Mouse (Mus musculus) bone marrow macrophage, adult 2 months (primary cell): Measurements from ENCODE around the gene Epb41l2. TPM values are rescaled to one million over a fixed set of nuclear protein-coding genes. Genes with fewer than 3 reads are reported as not detected.

ENCODE experiments used
- H3K27ac ChIP-seq: 2 replicates; pipeline ENCODE4 v1.5.1; 2012; ENCODE audit warnings: low read depth, low read length; ENCODE audit not compliant: insufficient read depth
- H3K4me1 ChIP-seq: 2 replicates; pipeline ENCODE4 v1.6.1; 2012; ENCODE audit warnings: low read length; ENCODE audit not compliant: control insufficient read depth, insufficient read depth
- H3K4me3 ChIP-seq: 2 replicates; pipeline ENCODE4 v1.5.1; 2012; ENCODE audit warnings: mild to moderate bottlenecking, low read length, moderate library complexity; ENCODE audit not compliant: insufficient read depth
- CTCF ChIP-seq: IDR thresholded peaks from 2 replicates; pipeline ENCODE4 v1.5.1; 2012; ENCODE audit warnings: low read depth, mild to moderate bottlenecking, low read length, moderate library complexity
- POLR2A ChIP-seq: IDR thresholded peaks from 2 replicates; pipeline ENCODE4 v1.6.1; 2012; ENCODE audit warnings: mild to moderate bottlenecking, low read depth, low read length, borderline replicate concordance
- polyA plus RNA-seq: library from polyadenylated mRNA; stranded (reverse); fragments of >200 nt; gene quantifications from 2 replicates; pipeline ENCODE4 v1.2.4, GENCODE M21; 2012; ENCODE audit not compliant: missing spikeins, insufficient read depth, insufficient read length

The Epb41l2 gene
- polyA plus RNA-seq, 1 experiment, result 97.2 TPM

DNA sequence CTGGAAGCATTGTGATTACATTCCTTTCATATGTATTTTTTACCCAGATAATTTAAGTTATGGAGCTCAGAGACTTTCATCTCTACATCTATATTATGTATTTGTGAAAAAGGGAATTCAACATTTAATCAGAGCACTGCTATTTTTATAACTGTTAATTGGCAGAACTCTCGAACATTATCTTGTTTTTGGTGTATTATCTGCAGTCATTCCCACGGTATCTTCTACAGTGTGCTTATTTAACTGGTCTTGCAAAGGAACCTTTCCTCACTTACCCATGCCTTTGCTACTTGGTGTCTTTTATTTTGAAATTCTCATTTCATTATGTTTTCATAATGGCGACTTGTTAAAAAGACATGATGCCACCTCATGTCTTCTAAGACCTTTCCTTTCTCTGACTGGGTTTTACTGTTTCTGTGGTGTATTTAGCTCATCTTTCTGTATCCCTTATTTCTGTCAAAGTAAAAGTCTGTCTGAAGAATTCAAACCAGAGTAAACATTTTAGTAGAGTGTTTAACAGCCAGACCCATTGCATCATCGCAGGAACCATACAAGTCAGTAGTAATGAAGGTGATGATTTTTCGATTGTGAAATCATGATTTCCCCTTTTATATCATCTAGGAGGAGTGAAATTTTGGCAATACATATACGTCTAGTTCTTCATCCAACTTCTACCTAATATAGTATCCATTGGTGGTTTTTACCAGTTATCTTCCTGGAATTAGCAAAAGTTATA is 21.3 kb downstream of the Epb41l2 start:
- H3K27ac ChIP-seq, result no peak overlapping the region
- H3K4me3 ChIP-seq, result no peak overlapping the region
- H3K4me1 ChIP-seq, result peaks cover 7% of the 10 kb centered on the region
- TF ChIP-seq CTCF (no peak), POLR2A (no peak)

DNA sequence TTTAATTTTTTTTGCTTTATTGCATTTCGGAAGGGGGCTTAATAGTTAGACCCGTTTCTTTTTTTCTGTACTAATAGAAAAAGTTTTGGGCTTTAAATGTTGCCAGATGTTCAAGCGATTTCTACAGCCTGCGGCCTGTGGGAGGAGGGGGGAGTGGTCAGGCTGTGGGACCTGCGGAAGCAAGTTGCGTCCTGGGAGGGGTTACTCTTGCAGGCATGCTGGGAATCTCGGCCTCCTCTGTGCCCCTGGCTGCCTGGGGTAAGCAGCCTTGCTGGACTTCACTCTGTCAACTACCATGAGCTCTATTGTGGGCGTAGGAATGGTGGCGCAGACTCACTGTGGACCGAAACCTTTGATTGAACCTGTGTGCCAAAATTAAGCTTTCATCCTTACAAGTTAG is 22.4 kb downstream of the Epb41l2 start:
- Histone ChIP-seq H3K27ac (no peak overlapping the region), H3K4me3 (no peak overlapping the region), H3K4me1 (peaks cover 13% of the 10 kb centered on the region)
- TF ChIP-seq POLR2A, result no peak
- no peak for TF ChIP-seq CTCF

DNA sequence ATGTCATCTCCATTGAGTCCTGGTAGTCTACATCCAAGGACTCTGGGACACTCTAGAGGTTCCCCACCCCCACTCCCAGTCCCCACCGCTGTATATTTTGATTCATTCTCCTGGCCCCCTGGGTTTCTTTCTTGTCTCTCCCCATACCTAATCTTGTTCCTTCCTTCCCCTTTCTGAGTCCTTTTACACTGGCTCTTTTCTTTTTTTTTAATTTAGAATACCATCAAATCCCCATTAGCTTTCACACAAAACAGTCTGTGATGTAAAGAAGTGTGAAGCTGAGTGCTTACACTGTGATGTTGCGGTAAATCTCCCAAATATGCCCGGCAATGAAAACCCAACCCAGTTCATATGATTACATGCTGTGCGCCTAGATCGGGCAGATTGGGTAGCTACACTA is 23.6 kb downstream of the Epb41l2 start:
- TF ChIP-seq CTCF (no peak), POLR2A (no peak)
- H3K4me3 ChIP-seq, result no peak overlapping the region

DNA sequence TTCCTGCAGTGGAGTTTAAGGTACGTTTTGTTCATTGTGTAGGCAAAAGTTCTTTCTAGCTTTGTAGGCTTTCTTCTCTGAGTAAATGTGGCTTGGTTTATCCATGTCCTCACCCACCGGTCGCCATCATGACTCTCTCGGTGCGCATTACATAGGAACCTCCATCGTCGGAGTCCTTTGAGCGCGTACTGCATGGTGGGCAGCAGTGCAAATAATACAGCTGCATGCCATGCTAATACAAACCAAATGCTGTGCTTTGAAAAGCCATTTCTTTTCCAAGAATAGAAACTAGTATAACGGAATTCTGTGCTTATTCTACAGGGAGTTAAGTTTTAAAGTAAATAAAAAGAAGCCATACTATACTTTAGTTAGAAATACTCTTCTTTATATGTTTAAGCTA is 24.8 kb downstream of the Epb41l2 start:
- TF ChIP-seq POLR2A (no peak), CTCF (no peak)
- H3K27ac ChIP-seq, result no peak overlapping the region

More for the DNA sequence above, 23.6 kb downstream of the Epb41l2 start:
- no peak overlapping the region for H3K27ac ChIP-seq
- peaks cover 18% of the 10 kb centered on the region for H3K4me1 ChIP-seq

DNA sequence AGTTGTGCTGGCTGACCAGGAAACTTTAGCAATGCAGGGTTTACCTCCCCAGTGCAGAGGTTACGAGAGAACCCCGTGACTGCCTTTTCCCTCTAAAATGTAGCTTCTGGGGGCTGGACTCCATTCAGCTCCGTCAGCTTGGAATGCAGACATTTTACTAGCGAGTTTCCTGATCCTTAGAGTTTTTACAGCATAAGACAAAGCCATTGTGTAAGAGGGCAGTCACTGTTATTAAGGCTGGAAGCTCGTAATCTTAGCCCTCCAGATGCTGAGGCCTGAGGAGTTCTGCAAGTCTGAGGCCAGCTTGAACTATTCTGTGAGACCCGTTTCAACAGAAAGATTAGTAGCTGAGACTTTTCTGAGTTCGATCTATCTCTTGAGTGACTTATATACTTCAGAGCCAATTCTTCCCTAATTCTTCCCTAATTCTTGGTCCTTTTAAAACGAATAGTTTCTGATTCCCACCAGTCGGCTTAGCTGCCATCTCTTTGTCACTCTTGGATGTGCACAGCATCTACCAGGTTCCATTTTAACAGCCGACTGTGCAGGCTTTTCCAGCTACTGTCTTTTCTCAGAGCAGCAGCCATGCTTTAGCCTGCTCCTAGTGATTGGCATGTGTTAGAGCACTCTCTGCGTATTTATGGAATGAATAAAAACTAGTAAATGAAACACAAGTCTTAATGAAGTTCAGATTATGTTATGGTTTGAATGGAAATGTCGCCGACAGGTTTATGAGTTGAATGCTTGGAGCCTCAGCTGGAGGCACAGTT is 26.4 kb downstream of the Epb41l2 start:
- Histone ChIP-seq H3K27ac (no peak overlapping the region), H3K4me1 (peaks cover 20% of the 10 kb centered on the region), H3K4me3 (no peak overlapping the region)
- TF ChIP-seq POLR2A (no peak), CTCF (no peak)

More for the DNA sequence above, 24.8 kb downstream of the Epb41l2 start:
- H3K4me1 ChIP-seq, result peaks cover 20% of the 10 kb centered on the region
- no peak overlapping the region for H3K4me3 ChIP-seq

DNA sequence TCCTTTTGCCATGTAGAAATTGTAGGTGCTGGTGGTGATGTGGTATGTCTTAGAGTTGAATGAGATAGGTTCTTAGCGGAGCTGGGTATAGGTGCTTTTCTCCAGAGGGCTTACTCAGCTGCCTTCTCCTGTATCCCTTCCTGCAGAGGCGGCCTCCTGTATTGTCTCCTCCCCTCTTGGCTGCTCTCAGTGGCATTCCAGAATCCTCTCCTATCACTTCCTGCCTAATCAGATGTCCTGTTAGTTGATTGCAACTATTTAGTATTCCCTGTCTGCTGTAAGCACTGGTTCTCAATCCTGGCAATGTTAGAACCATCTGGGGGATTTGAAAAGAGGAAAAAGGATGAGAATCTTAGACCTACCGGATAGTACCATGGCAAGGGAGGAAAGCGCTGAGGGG is 27.3 kb downstream of the Epb41l2 start:
- Histone ChIP-seq H3K27ac (no peak overlapping the region), H3K4me3 (no peak overlapping the region), H3K4me1 (peaks cover 17% of the 10 kb centered on the region)
- TF ChIP-seq CTCF, result no peak
- no peak for TF ChIP-seq POLR2A

DNA sequence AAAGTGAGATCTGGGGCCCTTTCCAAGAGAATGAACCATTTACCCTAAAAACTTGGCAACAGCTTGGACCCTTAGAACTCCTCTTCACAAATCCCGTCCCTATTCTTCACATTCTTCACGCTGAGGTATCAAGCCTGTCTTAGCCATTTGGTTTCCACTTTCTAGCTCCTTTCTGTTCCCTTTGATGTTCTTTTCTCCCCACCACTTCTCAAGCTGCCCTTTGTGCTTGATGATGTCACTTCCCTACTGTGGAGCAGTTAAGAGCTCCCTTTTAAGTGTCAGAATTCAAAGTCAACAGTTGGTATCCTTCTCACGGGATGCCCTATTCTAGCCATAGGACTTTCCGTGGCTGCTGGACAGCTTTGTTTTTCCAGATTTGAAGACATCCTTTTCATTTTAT is 27.7 kb downstream of the Epb41l2 start:
- H3K27ac ChIP-seq, result no peak overlapping the region
- TF ChIP-seq POLR2A (no peak), CTCF (no peak)
- peaks cover 17% of the 10 kb centered on the region for H3K4me1 ChIP-seq
- H3K4me3 ChIP-seq, result no peak overlapping the region

DNA sequence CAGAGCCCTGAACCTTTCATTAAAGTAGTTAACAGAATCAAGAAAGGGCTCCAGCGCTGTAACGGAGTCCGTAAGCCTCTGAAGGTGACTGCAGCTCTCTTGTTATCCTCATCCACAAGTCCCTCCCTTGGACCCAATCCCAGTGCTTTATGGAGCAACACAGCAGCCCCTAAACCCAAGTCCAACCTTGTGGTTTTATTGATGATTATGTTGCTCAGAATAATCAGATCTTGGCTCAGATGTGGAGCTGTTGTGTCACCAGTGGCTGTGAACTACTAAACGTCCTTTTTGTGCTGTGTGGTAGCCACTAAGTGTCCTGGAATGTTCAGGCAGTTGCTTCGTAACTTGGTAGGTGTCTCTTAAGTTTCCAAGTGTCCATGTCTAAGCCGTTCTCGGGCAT is 33.2 kb downstream of the Epb41l2 start:
- Histone ChIP-seq H3K27ac (no peak overlapping the region), H3K4me3 (no peak overlapping the region)
- TF ChIP-seq POLR2A (no peak), CTCF (no peak)

DNA sequence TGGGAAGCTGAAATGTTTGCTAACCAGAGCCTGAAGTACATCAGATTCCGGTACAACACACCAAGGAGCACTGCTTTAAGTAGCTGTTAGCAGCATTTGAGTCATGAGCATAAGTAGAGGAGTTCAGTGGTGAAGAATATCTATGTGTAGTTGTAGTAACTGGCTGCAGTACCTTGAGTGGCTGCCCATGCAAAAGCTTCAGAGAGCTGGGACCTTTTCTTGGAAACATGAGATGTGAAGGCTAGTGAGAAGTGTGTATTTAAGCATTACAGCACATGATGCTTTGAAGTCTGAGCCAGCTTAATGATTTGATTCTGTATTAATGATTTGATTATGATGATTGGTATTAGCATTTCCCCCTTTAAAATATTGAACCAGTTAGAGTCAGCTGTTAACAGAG is 34.1 kb downstream of the Epb41l2 start:
- Histone ChIP-seq H3K4me3 (no peak overlapping the region), H3K4me1 (no peaks in the 10 kb centered on the region; the same call in 1 of the 2 replicates), H3K27ac (no peak overlapping the region)

More for the DNA sequence above, 33.2 kb downstream of the Epb41l2 start:
- peaks cover 2% of the 10 kb centered on the region; the same call in 1 of the 2 replicates for H3K4me1 ChIP-seq

More for the DNA sequence above, 34.1 kb downstream of the Epb41l2 start:
- TF ChIP-seq CTCF (no peak), POLR2A (no peak)
